Mouse (Mus musculus) embryonic stem cell, embryonic (primary cell): ENCODE data around the gene Tmem18.

Experiments used
- CTCF ChIA-PET, 4 experiments: fragments of 300-600 bp in 2 of 4; fragments of 350-600 bp in 2 of 4; sonication (Branson Sonifier 250); formaldehyde crosslinking; loops; one replicate each; lab custom pipeline; 2022; ENCODE audit warnings: inconsistent platforms in 2 of 4; lab: Charles Lee
- POLR2A ChIA-PET, 4 experiments: fragments of 300-600 bp in 2 of 4; fragments of 350-600 bp in 2 of 4; sonication (Branson Sonifier 250); formaldehyde crosslinking; loops; one replicate each; lab custom pipeline; 2022; ENCODE audit warnings: antibody characterized with exemption in 4 of 4, inconsistent platforms in 1 of 4; lab: Charles Lee

Tmem18 gene

GRCm38 (mm10) chr12:30584356-30584740 lies at the start of gene Tmem18:
TSS of gene Tmem18 (plus strand) at chr12:30584426.
- POLR2A ChIA-PET, result interaction anchor here (0.6 to 2.1 kb wide), 21 partner anchors 9 to 1834 kb away, joined by 3 to 10 read pairs (median 4); partner anchors contain the start of genes Sntg2 (in 2 of the 4), Acp1 (in 1 of the 4), Sh3yl1 (in 1 of the 4) and Trappc12 (in 1 of the 4)
- CTCF ChIA-PET, result interaction anchor here (0.6 to 1.9 kb wide), 6 partner anchors 11 to 537 kb away, joined by 3 to 10 read pairs (median 4); no protein-coding TSS in a partner anchor

GRCm38 (mm10) chr12:30557349-30557748 lies 26.9 kb upstream of the Tmem18 start:
- ChIA-PET CTCF (interaction anchor here in 1 of 4 experiments (1.0 kb wide), 1 partner anchor 12 kb away, joined by 4 read pairs; no protein-coding TSS in a partner anchor), POLR2A (no interaction called here)

GRCm38 (mm10) chr12:30561411-30561810 lies 22.8 kb upstream of the Tmem18 start:
- CTCF ChIA-PET, result no interaction called here
- POLR2A ChIA-PET, result no interaction called here

DNA sequence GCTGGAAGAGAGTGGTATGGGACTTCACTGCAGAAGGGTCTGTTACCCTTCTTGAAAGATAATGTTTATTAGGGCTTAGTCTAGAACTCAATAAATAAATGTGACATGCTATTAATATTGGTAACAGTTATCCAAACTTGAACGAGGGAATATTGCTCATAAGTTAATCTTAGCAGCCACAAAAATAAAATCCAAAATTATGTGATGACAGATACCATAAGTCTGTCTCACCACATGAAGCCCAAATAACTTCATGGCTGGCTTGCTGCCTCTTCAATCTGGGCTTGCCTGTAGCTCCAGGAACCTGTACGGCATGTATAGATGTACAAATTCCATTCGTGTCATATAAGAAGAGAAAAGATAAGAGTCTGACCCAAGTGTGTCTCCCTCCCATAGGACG lies 12.2 kb upstream of the Tmem18 start:
- ChIA-PET POLR2A (no interaction called here), CTCF (no interaction called here)

- ChIA-PET POLR2A (no interaction called here), CTCF (no interaction called here)
These were observed 8.3 kb upstream of the Tmem18 start for GRCm38 (mm10) chr12:30575952-30576351.

DNA sequence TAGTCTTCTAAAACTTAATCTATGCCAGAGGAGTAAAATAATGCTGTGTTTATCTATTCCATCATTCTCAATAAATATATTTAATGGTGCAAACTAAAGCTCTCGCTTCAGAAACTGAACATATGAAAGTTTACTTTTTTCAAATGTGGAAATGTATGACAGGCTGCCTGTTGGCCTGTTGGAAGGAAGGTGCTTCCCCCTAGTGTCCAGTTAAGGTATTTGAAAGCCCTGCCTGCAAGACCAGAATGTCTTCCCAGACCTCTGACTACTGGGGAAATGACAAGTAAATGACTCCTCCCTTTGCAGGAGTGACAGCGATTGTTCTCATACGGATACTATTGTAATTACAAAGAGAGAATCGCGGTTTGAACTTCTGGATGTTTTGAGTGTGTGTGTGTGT lies 6.2 kb upstream of the Tmem18 start:
- CTCF ChIA-PET, result interaction anchor here in 3 of 4 experiments (0.6 to 0.8 kb wide), 5 partner anchors 438 to 584 kb away, joined by 3 to 4 read pairs (median 3); no protein-coding TSS in a partner anchor
- POLR2A ChIA-PET, result no interaction called here

GRCm38 (mm10) chr12:30581277-30581676 lies 2.9 kb upstream of the Tmem18 start:
- POLR2A ChIA-PET, result interaction anchor here in 1 of 4 experiments (0.8 kb wide), 1 partner anchor 16 kb away, joined by 3 read pairs; no protein-coding TSS in a partner anchor
- CTCF ChIA-PET, result no interaction called here

DNA sequence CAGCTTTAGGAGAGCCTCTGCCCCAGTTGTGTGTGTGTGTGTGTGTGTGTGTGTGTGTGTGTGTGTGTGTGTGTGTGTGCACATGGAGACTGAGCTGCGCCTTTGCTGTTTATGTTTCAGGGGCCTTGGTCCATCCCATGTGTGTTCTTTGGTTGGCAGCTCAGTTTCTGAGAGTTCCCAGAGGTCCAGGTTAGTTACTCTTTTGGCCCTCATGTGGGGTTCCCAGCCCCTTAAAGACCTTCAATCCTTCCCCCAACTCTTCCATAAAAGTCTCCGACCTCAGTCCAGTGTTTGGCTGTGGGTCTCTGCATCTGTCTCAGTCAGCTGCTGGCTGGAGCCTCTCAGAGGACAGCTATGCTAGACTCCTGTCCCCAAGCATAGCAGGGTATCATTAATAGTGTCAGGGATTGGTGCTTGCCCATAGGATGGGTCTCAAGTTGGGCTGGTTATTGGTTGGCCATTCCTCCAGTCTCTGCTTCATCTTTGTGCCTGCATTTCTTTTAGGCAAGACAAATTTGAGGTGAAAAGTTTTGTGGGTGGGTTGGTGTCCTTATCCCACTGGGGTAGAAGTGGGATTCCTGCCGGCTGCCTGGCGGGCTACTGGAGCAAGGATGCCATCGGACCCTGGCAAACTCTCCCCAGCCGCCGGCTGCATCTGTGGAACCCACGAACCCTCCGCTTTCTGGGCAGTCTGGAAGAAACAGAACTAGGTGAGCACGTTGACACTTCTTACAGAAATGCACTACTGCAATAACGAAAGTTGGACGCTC lies 455 bp upstream of the Tmem18 start:
- ChIA-PET CTCF (interaction anchor here in 3 of 4 experiments (0.6 to 1.9 kb wide), 4 partner anchors 12 to 536 kb away, joined by 3 to 10 read pairs (median 5); no protein-coding TSS in a partner anchor), POLR2A (interaction anchor here (0.6 to 2.1 kb wide), 19 partner anchors 9 to 651 kb away, joined by 3 to 10 read pairs (median 4); partner anchors contain the start of genes Sntg2 (in 2 of the 4), Acp1 (in 1 of the 4) and Sh3yl1 (in 1 of the 4))

DNA sequence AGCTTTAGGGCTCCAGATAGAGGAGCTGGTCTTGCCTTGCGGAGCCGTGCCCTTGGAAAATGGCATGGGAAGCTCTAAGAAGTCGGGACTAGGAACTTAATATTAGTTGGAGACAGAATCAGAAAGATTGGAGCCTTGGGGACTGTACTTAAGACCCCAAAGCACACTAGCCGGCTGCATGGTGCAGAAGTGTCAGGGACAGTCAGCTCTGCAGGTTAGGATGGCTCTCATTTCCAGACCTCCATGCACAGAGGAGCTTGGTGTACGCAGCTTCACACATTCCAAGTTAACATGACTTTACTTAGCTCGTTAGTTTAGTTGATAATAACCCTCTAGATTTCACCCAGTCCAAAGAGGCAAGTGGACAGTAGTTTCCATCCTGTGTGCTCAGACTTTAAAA lies 637 bp downstream of the Tmem18 start:
- POLR2A ChIA-PET, result interaction anchor here (0.6 to 2.1 kb wide), 20 partner anchors 8 to 1835 kb away, joined by 3 to 10 read pairs (median 4); partner anchors contain the start of genes Sntg2 (in 2 of the 4), Acp1 (in 1 of the 4), Sh3yl1 (in 1 of the 4) and Trappc12 (in 1 of the 4)
- CTCF ChIA-PET, result interaction anchor here (0.6 to 1.9 kb wide), 6 partner anchors 11 to 537 kb away, joined by 3 to 10 read pairs (median 4); no protein-coding TSS in a partner anchor

GRCm38 (mm10) chr12:30591832-30592231 lies 7.6 kb downstream of the Tmem18 start:
- ChIA-PET POLR2A (interaction anchor here in 1 of 4 experiments (0.6 to 2.0 kb wide), 2 partner anchors 8 to 1388 kb away, joined by 3 to 4 read pairs; partner anchors contain the start of gene Tmem18), CTCF (no interaction called here)

GRCm38 (mm10) chr12:30596818-30597407 lies 12.7 kb downstream of the Tmem18 start:
- ChIA-PET CTCF (interaction anchor here (0.6 to 2.4 kb wide), 13 partner anchors 12 to 478 kb away, joined by 3 to 18 read pairs (median 4); partner anchors contain the start of gene Tmem18 (in 2 of the 4)), POLR2A (no interaction called here)

- ChIA-PET POLR2A (interaction anchor here in 3 of 4 experiments (0.6 to 1.4 kb wide), 3 partner anchors 14 to 1352 kb away, joined by 3 to 6 read pairs (median 5); partner anchors contain the start of genes Tmem18 (in 2 of the 3) and Hbp1 (in 1 of the 3)), CTCF (interaction anchor here in 3 of 4 experiments (1.1 to 2.4 kb wide), 7 partner anchors 24 to 406 kb away, joined by 4 to 7 read pairs (median 5); no protein-coding TSS in a partner anchor)
These were observed 14.7 kb downstream of the Tmem18 start for GRCm38 (mm10) chr12:30598955-30599354.

GRCm38 (mm10) chr12:30599474-30599873 lies 15.2 kb downstream of the Tmem18 start:
- CTCF ChIA-PET, result interaction anchor here in 2 of 4 experiments (1.1 to 2.0 kb wide), 4 partner anchors 90 to 406 kb away, joined by 4 to 7 read pairs (median 6); no protein-coding TSS in a partner anchor
- POLR2A ChIA-PET, result interaction anchor here in 2 of 4 experiments (0.9 to 1.4 kb wide), 2 partner anchors 15 kb away, joined by 5 to 6 read pairs; partner anchors contain the start of gene Tmem18 (in 2 of the 2)

GRCm38 (mm10) chr12:30599997-30600396 lies 15.8 kb downstream of the Tmem18 start:
- ChIA-PET POLR2A (interaction anchor here in 2 of 4 experiments (0.7 to 1.4 kb wide), 2 partner anchors 16 to 312 kb away, joined by 3 to 6 read pairs; partner anchors contain the start of genes Acp1 (in 1 of the 2), Sh3yl1 (in 1 of the 2) and Tmem18 (in 1 of the 2)), CTCF (interaction anchor here in 2 of 4 experiments (1.1 to 2.0 kb wide), 3 partner anchors 90 to 405 kb away, joined by 4 to 7 read pairs (median 7); no protein-coding TSS in a partner anchor)

GRCm38 (mm10) chr12:30604012-30604411 lies 19.8 kb downstream of the Tmem18 start:
- POLR2A ChIA-PET, result no interaction called here
- CTCF ChIA-PET, result no interaction called here

DNA sequence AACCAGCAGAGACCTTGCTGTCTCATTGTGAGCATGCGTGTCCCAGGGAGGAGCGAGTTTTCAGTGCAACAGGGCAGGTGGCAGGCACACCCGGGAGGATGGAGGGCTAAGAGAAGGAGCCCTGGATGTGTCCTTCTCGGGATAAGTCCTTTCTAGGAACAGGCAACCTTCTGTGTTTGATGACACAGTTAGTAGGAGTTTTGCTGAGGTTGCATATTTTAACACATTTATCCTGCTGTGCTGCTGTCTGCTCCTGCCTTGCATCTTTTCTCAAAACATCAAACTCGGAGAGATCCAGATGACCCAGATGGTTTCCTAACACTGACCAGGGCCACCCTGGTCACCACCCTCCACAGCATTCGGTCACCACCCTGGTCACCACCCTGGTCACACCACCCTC lies 20.6 kb downstream of the Tmem18 start:
- ChIA-PET POLR2A (no interaction called here), CTCF (no interaction called here)

DNA sequence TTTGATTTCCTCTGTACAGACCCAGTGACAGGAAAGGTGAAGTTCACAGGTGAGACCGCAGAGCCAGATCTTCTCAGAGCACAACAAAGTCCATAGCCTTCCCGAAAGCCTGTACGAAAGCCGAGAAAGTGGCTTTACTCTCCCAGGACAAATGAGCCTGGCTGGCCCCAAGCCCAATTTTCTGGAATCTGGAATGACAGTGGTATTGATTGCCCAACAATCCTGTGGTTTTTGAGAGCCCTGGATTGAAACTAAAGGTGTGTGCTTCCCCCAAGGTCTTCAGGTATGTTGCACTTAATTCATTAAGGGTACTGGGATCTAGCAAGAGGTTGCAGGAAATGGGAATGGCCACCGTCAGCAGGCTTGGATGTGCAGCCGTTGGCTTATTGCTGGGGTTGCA lies 21.7 kb downstream of the Tmem18 start:
- ChIA-PET CTCF (interaction anchor here in 1 of 4 experiments (0.6 kb wide), 1 partner anchor 637 kb away, joined by 3 read pairs; no protein-coding TSS in a partner anchor), POLR2A (no interaction called here)

GRCm38 (mm10) chr12:30606743-30607142 lies 22.5 kb downstream of the Tmem18 start:
- ChIA-PET POLR2A (no interaction called here), CTCF (interaction anchor here in 1 of 4 experiments (0.6 kb wide), 1 partner anchor 1089 kb away, joined by 9 read pairs; no protein-coding TSS in a partner anchor)
